Mouse (Mus musculus) gastrocnemius, postnatal 14 days (tissue): ENCODE data around the gene Sema6d. TPM values are rescaled to one million over a fixed set of nuclear protein-coding genes. Genes with fewer than 3 reads are reported as not detected.
A peak's percentile ranks its signal among the peaks of the same experiment; 100 is the strongest.

Source experiments
- DNase-seq: peaks from one replicate; pipeline ENCODE4 v3.0.0; 2021; ENCODE audit warnings: mixed read lengths
- intact Hi-C: fragments of 180-260 bp; cut with DNase I; formaldehyde crosslinking; loops from one replicate; pipeline ENCODE4 v1.15.1; 2025; ENCODE audit warnings: low total_unique reads
- total RNA-seq, 2 experiments: library from RNA; stranded (reverse); gene quantifications; 2 replicates each; pipeline ENCODE4 v1.2.3; 2021

The Sema6d gene
- total RNA-seq, 2 experiments from 2014 or later, result 8.1 to 13.8 TPM

- intact Hi-C loops, result no loop called here
- no peak for DNase-seq
Observed at GRCm38 (mm10) chr2:124601702-124602378, 512.1 kb downstream of the Sema6d start.

GRCm38 (mm10) chr2:124602379-124602913 lies 512.7 kb downstream of the Sema6d start:
- no peak for DNase-seq
- intact Hi-C loops, result no loop called here

GRCm38 (mm10) chr2:124605341-124605740 lies 515.6 kb downstream of the Sema6d start:
- intact Hi-C loops, result loop anchor here (5.0 kb wide), 1 partner anchor 322 kb away; no protein-coding TSS in a partner anchor
- no peak for DNase-seq

GRCm38 (mm10) chr2:124607986-124608385 lies 518.2 kb downstream of the Sema6d start:
- no peak for DNase-seq
- intact Hi-C loops, result loop anchor here (5.0 kb wide), 1 partner anchor 319 kb away; no protein-coding TSS in a partner anchor

- intact Hi-C loops, result loop anchor here (5.0 kb wide), 1 partner anchor 319 kb away; no protein-coding TSS in a partner anchor
- no peak for DNase-seq
Observed at GRCm38 (mm10) chr2:124608546-124608945, 518.8 kb downstream of the Sema6d start.

- DNase-seq, result no peak
- intact Hi-C loops, result loop anchor here (5.0 kb wide), 1 partner anchor 318 kb away; no protein-coding TSS in a partner anchor
Observed at GRCm38 (mm10) chr2:124609014-124609413, 519.2 kb downstream of the Sema6d start.

- peak; percentile 88 for DNase-seq
- intact Hi-C loops, result loop anchor here (5.0 kb wide), 1 partner anchor 317 kb away; no protein-coding TSS in a partner anchor
Observed at GRCm38 (mm10) chr2:124609711-124610585, 520.2 kb downstream of the Sema6d start.

GRCm38 (mm10) chr2:124610586-124611105 lies 520.9 kb downstream of the Sema6d start:
- intact Hi-C loops, result no loop called here
- DNase-seq, result no peak

- intact Hi-C loops, result no loop called here
- no peak for DNase-seq
Observed at GRCm38 (mm10) chr2:124611226-124611625, 521.5 kb downstream of the Sema6d start.

- no peak for DNase-seq
- intact Hi-C loops, result no loop called here
Observed at GRCm38 (mm10) chr2:124612276-124612675, 522.5 kb downstream of the Sema6d start.

- DNase-seq, result no peak
- intact Hi-C loops, result no loop called here
Observed at GRCm38 (mm10) chr2:124612727-124613510, 523.1 kb downstream of the Sema6d start.

GRCm38 (mm10) chr2:124613671-124614210 lies 524.0 kb downstream of the Sema6d start:
- DNase-seq, result no peak
- intact Hi-C loops, result no loop called here

GRCm38 (mm10) chr2:124616746-124617145 lies 527.0 kb downstream of the Sema6d start:
- no peak for DNase-seq
- intact Hi-C loops, result no loop called here

- intact Hi-C loops, result no loop called here
- DNase-seq, result no peak
Observed at GRCm38 (mm10) chr2:124617440-124617839, 527.7 kb downstream of the Sema6d start.

GRCm38 (mm10) chr2:124618091-124618490 lies 528.3 kb downstream of the Sema6d start:
- DNase-seq, result no peak
- intact Hi-C loops, result no loop called here

- intact Hi-C loops, result no loop called here
- no peak for DNase-seq
Observed at GRCm38 (mm10) chr2:124618526-124619219, 528.9 kb downstream of the Sema6d start.

- intact Hi-C loops, result no loop called here
- no peak for DNase-seq
Observed at GRCm38 (mm10) chr2:124620470-124620869, 530.7 kb downstream of the Sema6d start.

GRCm38 (mm10) chr2:124621972-124622621 lies 532.3 kb downstream of the Sema6d start:
- no peak for DNase-seq
- intact Hi-C loops, result no loop called here
